In genomic region chr7:143014862-143015659, GRCm38 (mm10) we compare ENCODE assay signal across 12 mouse cellular contexts. TPM values are rescaled to one million over a fixed set of nuclear protein-coding genes. Genes with fewer than 3 reads are reported as not detected.
A peak's percentile ranks its signal among the peaks of the same experiment; 100 is the strongest.
DNase-seq lines count a peak whose midpoint lies in the region; ATAC-seq lines count a peak whose summit lies in the region.
"Had no signal": no experiment of that assay in that cellular context is flagged by ENCODE, and none has a peak within 500 bp of the region (broad histone marks: within the 10 kb centered on the region; RNA-seq: fewer than 3 reads in every experiment).

No protein-coding gene starts in this region.

- no peak overlapping the region for H3K4me3 ChIP-seq in limb, embryonic 15.5 days
- H3K4me3 ChIP-seq: midbrain, embryonic 12.5 days had no signal

- no peak overlapping the region for H3K9ac ChIP-seq in limb, embryonic 15.5 days
- H3K9ac ChIP-seq: midbrain, embryonic 12.5 days had no signal

- H3K27me3 ChIP-seq in limb, embryonic 15.5 days, result no peaks in the 10 kb centered on the region
- H3K27me3 ChIP-seq: midbrain, embryonic 12.5 days had no signal

- peaks cover 42% of the 10 kb centered on the region for H3K4me1 ChIP-seq in limb, embryonic 15.5 days

- peak overlapping the region; percentile 39; the same call in 1 of the 2 replicates for H3K27ac ChIP-seq in limb, embryonic 15.5 days
- H3K27ac ChIP-seq: midbrain, embryonic 12.5 days had no signal

- no peak for ATAC-seq in limb, embryonic 15.5 days (ENCODE audit: insufficient number of reproducible peaks, low FRiP score, low TSS enrichment, low read depth)

- 80% methylated on average over 7 of the region's 7 CpGs for WGBS in limb, embryonic 15.5 days

- no peaks in the 10 kb centered on the region for H3K9me3 ChIP-seq in limb, embryonic 15.5 days
- H3K9me3 ChIP-seq: midbrain, embryonic 12.5 days had no signal

- no peak overlapping the region for H3K4me2 ChIP-seq in limb, embryonic 15.5 days
- H3K4me2 ChIP-seq: midbrain, embryonic 12.5 days had no signal

- intact Hi-C loops in left cerebral cortex, postnatal 4 days (cut with DNase I), result no loop called here

- H3K36me3 ChIP-seq in limb, embryonic 15.5 days, result no peaks in the 10 kb centered on the region
- H3K36me3 ChIP-seq: midbrain, embryonic 12.5 days had no signal

- peak; percentile 83 to 84 for DNase-seq in adrenal gland, adult (ENCODE audit: inconsistent age in 2 of 2, low spot score in 1 of 2)
- DNase-seq in adrenal gland, postnatal 4 days (ENCODE audit: low spot score in 2 of 2), result no peak
- peak; percentile 44 for DNase-seq in left cerebral cortex, postnatal 4 days
- DNase-seq in left cerebral cortex, adult 8-10 months (ENCODE audit: low spot score in 2 of 2), result no peak
- peak; percentile 82 to 84 for DNase-seq in adrenal gland, postnatal 36 days
- DNase-seq in right cerebral cortex, postnatal 14 days, result no peak
- no peak for DNase-seq in embryo, embryonic 10.5 days (ENCODE audit: low spot score)
- DNase-seq: cerebellum, adult 18-20 months had no signal

RNA-seq across cellular contexts. Expression of gene Tspan32, which starts 10.2 kb away (rescaled TPM):
- 1 to 10 TPM; 1.5 to 2.6 TPM for total RNA-seq in adrenal gland, postnatal 4 days (2021)
- not detected for total RNA-seq in left cerebral cortex, postnatal 4 days (2021)
- under 1 TPM; 0.18 to 0.44 (median 0.29) TPM for total RNA-seq in left cerebral cortex, adult 8-10 months (2022)
- total RNA-seq in adrenal gland, postnatal 36 days (2021), result under 1 TPM; 0.59 to 0.63 TPM
- polyA plus RNA-seq in limb, embryonic 15.5 days (2015; fragmentation: Nextera tagmentation; extraction: Ambion mirVana), result 7.2 and 8.3 TPM in 2 replicates

RNA-seq across cellular contexts. Expression of gene Cd81, which starts 37.5 kb away (rescaled TPM):
- 100 to 1,000 TPM; 659 to 670 TPM for total RNA-seq in adrenal gland, postnatal 4 days (2021)
- total RNA-seq in left cerebral cortex, postnatal 4 days (2021), result 100 to 1,000 TPM; 249 to 263 TPM
- total RNA-seq in left cerebral cortex, adult 8-10 months (2022), result 100 to 1,000 TPM; 406 to 526 (median 451) TPM
- 100 to 1,000 TPM; 689 to 765 TPM for total RNA-seq in adrenal gland, postnatal 36 days (2021)
- polyA plus RNA-seq in limb, embryonic 15.5 days (2015; fragmentation: Nextera tagmentation; extraction: Ambion mirVana), result 692 and 762 TPM in 2 replicates

RNA-seq across cellular contexts. Expression of gene Ascl2, which starts 46.0 kb away (rescaled TPM):
- under 1 TPM; 0.36 to 0.96 TPM for total RNA-seq in adrenal gland, postnatal 4 days (2021)
- total RNA-seq in left cerebral cortex, postnatal 4 days (2021), result under 1 TPM; 0.50 to 0.62 TPM
- total RNA-seq in left cerebral cortex, adult 8-10 months (2022), result under 1 TPM in 3 of 4 experiments, not detected in 1; 0.21 to 0.53 (median 0.46) TPM
- under 1 TPM in 1 of 2 experiments, not detected in 1; 0.46 TPM for total RNA-seq in adrenal gland, postnatal 36 days (2021)
- 1.8 TPM in 2 replicates for polyA plus RNA-seq in limb, embryonic 15.5 days (2015; fragmentation: Nextera tagmentation; extraction: Ambion mirVana)
- total RNA-seq: hematopoietic stem cell, adult 5-6 weeks; left cerebral cortex, postnatal 25 days had no signal

RNA-seq across cellular contexts. Expression of gene Tssc4, which starts 54.0 kb away (rescaled TPM):
- total RNA-seq in adrenal gland, postnatal 4 days (2021), result 10 to 100 TPM; 40.1 to 42.4 TPM
- total RNA-seq in left cerebral cortex, postnatal 4 days (2021), result 10 to 100 TPM; 41.6 to 44.8 TPM
- 10 to 100 TPM; 37.0 to 42.1 (median 39.8) TPM for total RNA-seq in left cerebral cortex, adult 8-10 months (2022)
- total RNA-seq in adrenal gland, postnatal 36 days (2021), result 10 to 100 TPM; 32.4 to 33.3 TPM
- polyA plus RNA-seq in limb, embryonic 15.5 days (2015; fragmentation: Nextera tagmentation; extraction: Ambion mirVana), result 97.1 and 98.8 TPM in 2 replicates

Comparison
In these comparisons a context has a peak if more than half of its experiments do, and no peak if none do; other contexts are left out.
1. DNase-seq: peak in adrenal gland, adult (2 of 2), left cerebral cortex, postnatal 4 days (single experiment) and adrenal gland, postnatal 36 days (2 of 2); none in adrenal gland, postnatal 4 days (0 of 2), left cerebral cortex, adult 8-10 months (0 of 2), right cerebral cortex, postnatal 14 days (single experiment) and embryo, embryonic 10.5 days (single experiment).